In the genomic region with DNA sequence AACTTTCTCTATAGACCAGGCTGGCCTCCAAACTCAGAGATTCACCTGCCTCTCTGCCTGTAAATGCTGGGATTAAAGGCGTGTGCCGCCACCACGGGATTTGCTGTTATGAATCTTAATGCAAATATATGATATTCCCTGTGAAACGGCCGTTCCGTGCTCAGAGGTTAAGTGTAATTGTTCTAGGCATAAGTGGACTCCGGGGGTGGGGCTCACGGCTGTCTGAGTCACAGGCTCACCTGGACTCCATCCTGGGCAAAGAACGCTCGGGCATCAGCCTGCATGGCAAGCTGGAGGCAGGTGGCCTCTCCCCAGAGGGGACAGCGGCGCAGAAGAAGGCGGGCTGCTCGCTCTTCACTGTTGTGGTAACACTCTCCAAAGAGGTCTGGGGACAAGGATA, we compare ENCODE assay signal across 26 mouse cellular contexts. TPM values are rescaled to one million over a fixed set of nuclear protein-coding genes. Genes with fewer than 3 reads are reported as not detected.
"Had no signal": no experiment of that assay in that cellular context is flagged by ENCODE, and none has a peak within 500 bp of the region (broad histone marks: within the 10 kb centered on the region; RNA-seq: fewer than 3 reads in every experiment).

No protein-coding gene starts in this region.

- H3K36me3 ChIP-seq: liver, embryonic 13.5 days; midbrain, embryonic 12.5 days; midbrain, embryonic 15.5 days; neural tube, embryonic 12.5 days had no signal

- ATAC-seq: midbrain, embryonic 15.5 days had no signal

- DNase-seq: kidney, adult 2 months; liver, embryonic 13.5 days; lung, adult 2 months; lung, postnatal 10 days; right cerebral cortex, adult 18-20 months; right cerebral cortex, postnatal 25 days; thymus, adult 2 months; thymus, postnatal 14 days; thymus, postnatal 4 days had no signal

- H3K27ac ChIP-seq: kidney, postnatal 0 days; liver, embryonic 13.5 days; macrophage; midbrain, embryonic 12.5 days; midbrain, embryonic 15.5 days; neural tube, embryonic 12.5 days; neural tube, embryonic 15.5 days had no signal

- H3K4me2 ChIP-seq: liver, embryonic 13.5 days; midbrain, embryonic 12.5 days; midbrain, embryonic 15.5 days; neural tube, embryonic 12.5 days; neural tube, embryonic 15.5 days had no signal

- H3K27me3 ChIP-seq: liver, embryonic 13.5 days; midbrain, embryonic 12.5 days; midbrain, embryonic 15.5 days; neural tube, embryonic 12.5 days; neural tube, embryonic 15.5 days had no signal

- H3K9me3 ChIP-seq: liver, embryonic 13.5 days; midbrain, embryonic 12.5 days; midbrain, embryonic 15.5 days; neural tube, embryonic 12.5 days; neural tube, embryonic 15.5 days had no signal

- H3K4me3 ChIP-seq: liver, embryonic 13.5 days; midbrain, embryonic 12.5 days; midbrain, embryonic 15.5 days; neural tube, embryonic 12.5 days; neural tube, embryonic 15.5 days had no signal

- H3K9ac ChIP-seq: liver, embryonic 13.5 days; midbrain, embryonic 12.5 days; midbrain, embryonic 15.5 days; neural tube, embryonic 12.5 days; neural tube, embryonic 15.5 days had no signal

RNA-seq across cellular contexts. Expression of a gene that starts 18.6 kb away (rescaled TPM):
- polyA plus RNA-seq: liver, adult 2 months; macrophage had no signal

RNA-seq across cellular contexts. Expression of a gene that starts 39.2 kb away (rescaled TPM):
- total RNA-seq: layer of hippocampus, adult 8-10 months; layer of hippocampus, postnatal 14 days; liver, adult 2 months had no signal
- polyA plus RNA-seq: intestine, embryonic 14.5 days; kidney, embryonic 14.5 days; kidney, postnatal 0 days; large intestine, adult 2 months; limb, embryonic 11.5 days; limb, embryonic 14.5 days; liver, embryonic 13.5 days; liver, embryonic 16.5 days; lung, adult 2 months; macrophage; midbrain, embryonic 12.5 days; midbrain, embryonic 15.5 days; neural tube, embryonic 12.5 days; neural tube, embryonic 15.5 days; stomach, embryonic 16.5 days had no signal

RNA-seq across cellular contexts. Expression of a gene that starts 50.3 kb away (rescaled TPM):
- total RNA-seq: liver, adult 2 months; megakaryocyte, adult 5-6 weeks had no signal
- polyA plus RNA-seq: liver, adult 2 months; macrophage had no signal

RNA-seq across cellular contexts. Expression of a gene that starts 53.8 kb away (rescaled TPM):
- total RNA-seq: liver, adult 2 months; megakaryocyte, adult 5-6 weeks had no signal
- polyA plus RNA-seq: liver, adult 2 months; liver, embryonic 13.5 days; liver, embryonic 16.5 days; macrophage had no signal
